ENCODE assay signal across 9 mouse cellular contexts in genomic region chr2:156447413-156448295, GRCm38 (mm10). TPM values are rescaled to one million over a fixed set of nuclear protein-coding genes. Genes with fewer than 3 reads are reported as not detected.
DNase-seq lines count a peak whose midpoint lies in the region; ATAC-seq and TF ChIP-seq lines count a peak whose summit lies in the region.
"Had no signal": no experiment of that assay in that cellular context is flagged by ENCODE, and none has a peak within 500 bp of the region (broad histone marks: within the 10 kb centered on the region; RNA-seq: fewer than 3 reads in every experiment).

No protein-coding gene starts in this region.

- 11% methylated on average over 10 of the region's 10 CpGs for WGBS in heart, embryonic 10.5 days
- 16% methylated on average over 10 of the region's 10 CpGs for WGBS in limb, embryonic 11.5 days
- WGBS in stomach, embryonic 16.5 days = 16% methylated on average over 10 of the region's 10 CpGs

- H3K4me1 ChIP-seq in heart, embryonic 10.5 days = peaks cover 34% of the 10 kb centered on the region
- H3K4me1 ChIP-seq in limb, embryonic 11.5 days (ENCODE audit: control insufficient read depth, insufficient read depth, low read length) = 0 out of 2 replicates have a peak, but pooled peaks cover 3% of the 10 kb centered on the region
- H3K4me1 ChIP-seq in stomach, embryonic 16.5 days (ENCODE audit: control insufficient read depth, insufficient read depth, low read length) = peaks cover 8% of the 10 kb centered on the region; the same call in 1 of the 2 replicates

- H3K4me3 ChIP-seq in heart, embryonic 10.5 days = no peak overlapping the region
- H3K4me3 ChIP-seq in limb, embryonic 11.5 days (ENCODE audit: low read depth, low read length) = no peak overlapping the region
- H3K4me3 ChIP-seq in stomach, embryonic 16.5 days (replicated peaks; ENCODE audit: low read length) = no peak overlapping the region
- H3K4me3 ChIP-seq in layer of hippocampus, adult 2 months = no peak overlapping the region

- H3K27me3 ChIP-seq in heart, embryonic 10.5 days (ENCODE audit: insufficient read depth, poor library complexity, severe bottlenecking) = no peaks in the 10 kb centered on the region
- H3K27me3 ChIP-seq in limb, embryonic 11.5 days (ENCODE audit: control insufficient read depth, insufficient read depth, low read length) = no peaks in the 10 kb centered on the region
- H3K27me3 ChIP-seq in stomach, embryonic 16.5 days (ENCODE audit: control insufficient read depth, insufficient read depth, low read length) = no peaks in the 10 kb centered on the region

- no peak for DNase-seq in heart, embryonic 10.5 days (ENCODE audit: low spot score)
- no peak for DNase-seq in heart, adult 18-20 months
- peak; percentile 35 for DNase-seq in forelimb bud, embryonic 11.5 days (ENCODE audit: low read depth, low spot score)
- peak; percentile 32 for DNase-seq in limb, embryonic 11.5 days (ENCODE audit: low spot score)
- no peak for DNase-seq in frontal cortex, postnatal 36 days (ENCODE audit: low spot score in 2 of 2)
- DNase-seq in layer of hippocampus, postnatal 25 days (ENCODE audit: extremely low spot score in 1 of 2, low spot score in 1 of 2) = no peak
- no peak for DNase-seq in layer of hippocampus, adult 2 months (ENCODE audit: low spot score in 2 of 2)
- DNase-seq: gastrocnemius, postnatal 10 days had no signal

- no peak for ATAC-seq in limb, embryonic 11.5 days (ENCODE audit: insufficient number of reproducible peaks, low FRiP score, low TSS enrichment, low read depth)
- ATAC-seq in stomach, embryonic 16.5 days (ENCODE audit: insufficient read depth, low FRiP score) = peak; percentile 72

- H3K36me3 ChIP-seq in heart, embryonic 10.5 days = peaks cover 6% of the 10 kb centered on the region; the same call in 1 of the 2 replicates
- H3K36me3 ChIP-seq in limb, embryonic 11.5 days (ENCODE audit: control insufficient read depth, insufficient read depth, low read length) = no peaks in the 10 kb centered on the region
- H3K36me3 ChIP-seq in stomach, embryonic 16.5 days (ENCODE audit: control insufficient read depth, insufficient read depth, low read length) = no peaks in the 10 kb centered on the region

- H3K9me3 ChIP-seq in heart, embryonic 10.5 days = no peaks in the 10 kb centered on the region; the same call in 1 of the 2 replicates
- no peaks in the 10 kb centered on the region for H3K9me3 ChIP-seq in limb, embryonic 11.5 days (ENCODE audit: control insufficient read depth, low read length)
- no peaks in the 10 kb centered on the region for H3K9me3 ChIP-seq in stomach, embryonic 16.5 days (replicated peaks; ENCODE audit: control insufficient read depth, low read length)

- H3K9ac ChIP-seq in limb, embryonic 11.5 days (ENCODE audit: low read length) = no peak overlapping the region
- H3K9ac ChIP-seq in stomach, embryonic 16.5 days (ENCODE audit: low read length) = no peak overlapping the region

- H3K27ac ChIP-seq in heart, embryonic 10.5 days = peak overlapping the region; percentile 6; the same call in 1 of the 2 replicates
- H3K27ac ChIP-seq in limb, embryonic 11.5 days (replicated peaks; ENCODE audit: low read depth, low read length) = no peak overlapping the region
- H3K27ac ChIP-seq in stomach, embryonic 16.5 days (ENCODE audit: low read length) = peak overlapping the region; percentile 88
- H3K27ac ChIP-seq in layer of hippocampus, adult 2 months = no peak overlapping the region

- no peak for TF ChIP-seq CTCF in layer of hippocampus, adult 2 months (conservative IDR thresholded peaks at IDR 0.05)

- H3K4me2 ChIP-seq in limb, embryonic 11.5 days (ENCODE audit: low read depth, severe bottlenecking) = no peak overlapping the region
- H3K4me2 ChIP-seq in stomach, embryonic 16.5 days (ENCODE audit: low read depth, low read length) = peak overlapping the region; percentile 22; the same call in 1 of the 2 replicates

RNA-seq across cellular contexts. Expression of gene Epb41l1, which starts 26.9 kb away (rescaled TPM):
- 0.97 and 1.5 TPM in 2 replicates for polyA plus RNA-seq in heart, embryonic 10.5 days (2016; fragmentation: Nextera tagmentation; extraction: Ambion mirVana)
- total RNA-seq in heart, adult 18-20 months (2021) = 10 to 100 TPM in 1 of 2 experiments, 1 to 10 TPM in 1; 7.5 to 10.5 TPM
- polyA plus RNA-seq in limb, embryonic 11.5 days (2014; fragmentation: Nextera tagmentation; extraction: Ambion mirVana) = 2.1 and 2.2 TPM in 2 replicates
- 3.0 and 3.1 TPM in 2 replicates for polyA plus RNA-seq in stomach, embryonic 16.5 days (2015; fragmentation: Nextera tagmentation; extraction: Ambion mirVana)
- 100 to 1,000 TPM; 310 to 347 TPM for total RNA-seq in layer of hippocampus, postnatal 25 days (2021)
- 100 to 1,000 TPM; 340 to 347 TPM for total RNA-seq in layer of hippocampus, adult 2 months (2021)

Comparison
In these comparisons a context has a peak if more than half of its experiments do, and no peak if none do; other contexts are left out.
1. DNase-seq: peak in forelimb bud, embryonic 11.5 days (single experiment) and limb, embryonic 11.5 days (single experiment); none in heart, embryonic 10.5 days (single experiment), heart, adult 18-20 months (0 of 2), frontal cortex, postnatal 36 days (0 of 2), layer of hippocampus, postnatal 25 days (0 of 2) and layer of hippocampus, adult 2 months (0 of 2).
2. H3K27ac ChIP-seq: peak in heart, embryonic 10.5 days (single experiment) and stomach, embryonic 16.5 days (single experiment); none in limb, embryonic 11.5 days (single experiment) and layer of hippocampus, adult 2 months (single experiment).
3. RNA of gene Epb41l1, which starts 26.9 kb away (total RNA-seq): 310 to 347 TPM in layer of hippocampus, postnatal 25 days and 340 to 347 TPM in layer of hippocampus, adult 2 months; 7.5 to 10.5 TPM in heart, adult 18-20 months; every median in the first group is over 10 times any median in the second.